Mouse (Mus musculus): ENCODE results near the gene Pp2d1. TPM values are rescaled to one million over a fixed set of nuclear protein-coding genes. Genes with fewer than 3 reads are reported as not detected.

The Pp2d1 gene
- total and polyA plus RNA-seq, 2 experiments from 2014 or later = 0.41 TPM; not detected in 1

DNA sequence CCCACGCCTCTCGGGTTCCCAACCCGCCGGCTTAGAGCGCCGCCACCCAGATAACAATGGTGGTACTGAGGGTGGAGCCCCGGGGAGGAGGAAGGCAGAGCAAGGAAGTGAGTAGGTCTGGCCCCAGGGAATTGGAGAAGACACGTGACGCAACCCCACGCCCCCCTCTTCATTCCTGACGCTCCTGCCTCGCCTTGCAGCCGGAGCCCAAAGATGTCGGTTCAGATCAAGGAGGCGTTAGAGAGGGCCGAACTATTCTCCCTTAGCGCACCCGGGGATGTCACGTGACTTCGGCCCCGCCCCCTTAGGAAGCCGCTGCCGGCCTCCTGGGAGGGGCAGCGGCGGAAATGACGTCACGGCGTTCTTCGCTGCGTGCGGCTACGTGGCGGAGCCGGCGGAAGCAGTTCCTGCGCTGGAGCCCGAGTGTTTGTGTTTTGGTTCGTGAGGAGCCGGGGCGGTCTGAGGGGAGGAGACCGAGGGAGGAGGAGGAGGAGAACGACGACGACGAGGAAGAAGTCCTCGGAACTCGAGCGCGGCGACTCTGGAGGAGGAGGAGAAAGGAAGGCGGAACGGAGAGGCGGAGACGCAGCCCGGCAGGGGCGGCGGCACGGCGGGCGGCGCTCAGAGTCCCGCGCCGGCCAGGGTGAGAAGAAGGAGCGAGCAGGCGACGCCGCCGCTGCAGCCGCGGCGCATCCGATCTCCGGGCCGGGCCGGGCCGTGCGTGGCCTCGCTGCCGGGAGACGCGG is 60.2 kb downstream of the Pp2d1 start, which contains the start of gene Rab5a:
TSS of gene Rab5a (plus strand) at position 377 of the 746 bp plus-strand sequence.
- peak; percentile 97 for ATAC-seq
- Histone ChIP-seq H3K4me2 (ENCODE audit: low read depth) (peak within 1 kb of the TSS; percentile 77), H3K9ac (peak within 1 kb of the TSS; percentile 94), H3K27me3 (ENCODE audit: insufficient read depth, low read length) (no peaks in the 10 kb centered on the region), H3K9me3 (ENCODE audit: low read length) (no peaks in the 10 kb centered on the region), H3K4me1 (ENCODE audit: insufficient read depth) (peaks cover 20% of the 10 kb centered on the region; the same call in 1 of the 2 replicates), H3K4me3 (ENCODE audit: low read depth, low read length) (peak within 1 kb of the TSS; percentile 95), H3K36me3 (ENCODE audit: insufficient read depth) (no peaks in the 10 kb centered on the region), H3K27ac (ENCODE audit: low read depth, low read length) (peak within 1 kb of the TSS; percentile 99)
- peak; percentile 100 for DNase-seq
- WGBS = 3% methylated on average over 78 of the region's 82 CpGs
- TF ChIP-seq CTCF (IDR thresholded peaks at IDR 0.05; ENCODE audit: low read depth) = peak; percentile 62

- Histone ChIP-seq H3K27me3 (ENCODE audit: insufficient read depth, low read length) (no peaks in the 10 kb centered on the region), H3K9me3 (ENCODE audit: low read length) (no peaks in the 10 kb centered on the region), H3K36me3 (ENCODE audit: insufficient read depth) (no peaks in the 10 kb centered on the region), H3K27ac (ENCODE audit: low read depth, low read length) (peak overlapping the region; percentile 99), H3K4me3 (ENCODE audit: low read depth, low read length) (peak overlapping the region; percentile 95), H3K4me2 (ENCODE audit: low read depth) (peak overlapping the region; percentile 77), H3K9ac (peak overlapping the region; percentile 94), H3K4me1 (ENCODE audit: insufficient read depth) (peaks cover 20% of the 10 kb centered on the region; the same call in 1 of the 2 replicates)
- DNase-seq (no peak), ATAC-seq (peak; percentile 54)
- WGBS = 6% methylated on average over 15 of the region's 15 CpGs
- TF ChIP-seq CTCF (IDR thresholded peaks at IDR 0.05; ENCODE audit: low read depth) = no peak
These were observed 61.0 kb downstream of the Pp2d1 start for GRCm38 (mm10) chr17:53478066-53478857.

- H3K36me3 ChIP-seq (ENCODE audit: insufficient read depth) = no peaks in the 10 kb centered on the region
These were observed 70.6 kb downstream of the Pp2d1 start for GRCm38 (mm10) chr17:53468697-53469096.

GRCm38 (mm10) chr17:53465569-53465968 is 73.7 kb downstream of the Pp2d1 start:
- peak; percentile 28; the same call in 1 of the 2 replicates for TF ChIP-seq CTCF (IDR thresholded peaks at IDR 0.05; ENCODE audit: low read depth)
- H3K27me3 ChIP-seq (ENCODE audit: insufficient read depth, low read length) = no peaks in the 10 kb centered on the region
- 65% methylated on average over 4 of the region's 4 CpGs for WGBS
- no peaks in the 10 kb centered on the region for H3K4me1 ChIP-seq (ENCODE audit: insufficient read depth)
- no peak overlapping the region for H3K9ac ChIP-seq
- H3K27ac ChIP-seq (ENCODE audit: low read depth, low read length) = no peak overlapping the region
- DNase-seq (no peak), ATAC-seq (no peak)
- no peaks in the 10 kb centered on the region for H3K9me3 ChIP-seq (ENCODE audit: low read length)
- no peak overlapping the region for H3K4me2 ChIP-seq (ENCODE audit: low read depth)
- no peak overlapping the region for H3K4me3 ChIP-seq (ENCODE audit: low read depth, low read length)
- H3K36me3 ChIP-seq (ENCODE audit: insufficient read depth) = no peaks in the 10 kb centered on the region

More at GRCm38 (mm10) chr17:53468697-53469096, 70.6 kb downstream of the Pp2d1 start:
- TF ChIP-seq CTCF (IDR thresholded peaks at IDR 0.05; ENCODE audit: low read depth) = no peak
- H3K4me3 ChIP-seq (ENCODE audit: low read depth, low read length) = no peak overlapping the region
- no peaks in the 10 kb centered on the region for H3K27me3 ChIP-seq (ENCODE audit: insufficient read depth, low read length)
- no peak overlapping the region for H3K9ac ChIP-seq
- H3K27ac ChIP-seq (ENCODE audit: low read depth, low read length) = no peak overlapping the region
- ATAC-seq (no peak), DNase-seq (no peak)
- H3K9me3 ChIP-seq (ENCODE audit: low read length) = no peaks in the 10 kb centered on the region
- H3K4me2 ChIP-seq (ENCODE audit: low read depth) = no peak overlapping the region
- no peaks in the 10 kb centered on the region for H3K4me1 ChIP-seq (ENCODE audit: insufficient read depth)

DNA sequence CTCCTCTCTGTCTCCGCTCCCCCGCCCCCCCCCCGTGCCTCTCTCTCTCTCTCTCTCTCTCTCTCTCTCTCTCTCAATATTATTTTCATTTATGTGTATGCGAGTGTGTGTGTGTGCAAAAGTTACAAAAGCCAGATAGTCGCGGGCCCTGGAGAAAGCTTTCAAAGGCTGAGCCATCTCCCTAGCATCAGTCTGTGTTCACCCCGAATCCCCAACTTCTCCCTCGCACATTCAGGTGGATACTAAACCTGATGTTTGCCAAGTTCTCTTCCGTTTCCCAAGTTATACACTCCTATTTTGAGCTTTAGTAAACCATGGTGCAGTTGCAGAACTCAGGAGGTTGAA is 75.8 kb downstream of the Pp2d1 start:
- DNase-seq (peak; percentile 21), ATAC-seq (peak; percentile 63; the same call in 1 of the 2 replicates)
- no peaks in the 10 kb centered on the region for H3K4me1 ChIP-seq (ENCODE audit: insufficient read depth)
- no peaks in the 10 kb centered on the region for H3K9me3 ChIP-seq (ENCODE audit: low read length)
- H3K4me3 ChIP-seq (ENCODE audit: low read depth, low read length) = peak overlapping the region; percentile 42
- no peak for TF ChIP-seq CTCF (IDR thresholded peaks at IDR 0.05; ENCODE audit: low read depth)
- no peaks in the 10 kb centered on the region for H3K36me3 ChIP-seq (ENCODE audit: insufficient read depth)
- 11% methylated on average over 7 of the region's 9 CpGs for WGBS
- no peaks in the 10 kb centered on the region for H3K27me3 ChIP-seq (ENCODE audit: insufficient read depth, low read length)
- H3K27ac ChIP-seq (ENCODE audit: low read depth, low read length) = no peak overlapping the region
- peak overlapping the region; percentile 70 for H3K4me2 ChIP-seq (ENCODE audit: low read depth)
- H3K9ac ChIP-seq = peak overlapping the region; percentile 43; the same call in 1 of the 2 replicates

GRCm38 (mm10) chr17:53462603-53463495 is 76.4 kb downstream of the Pp2d1 start, which contains the start of gene Efhb:
TSS of gene Efhb (minus strand) at chr17:53463321.
- WGBS = 18% methylated on average over 26 of the region's 26 CpGs
- DNase-seq = peak; percentile 81
- Histone ChIP-seq H3K4me1 (ENCODE audit: insufficient read depth) (no peaks in the 10 kb centered on the region), H3K36me3 (ENCODE audit: insufficient read depth) (no peaks in the 10 kb centered on the region), H3K4me2 (ENCODE audit: low read depth) (peak within 1 kb of the TSS; percentile 70), H3K4me3 (ENCODE audit: low read depth, low read length) (peak within 1 kb of the TSS; percentile 42), H3K9me3 (ENCODE audit: low read length) (no peaks in the 10 kb centered on the region), H3K27ac (ENCODE audit: low read depth, low read length) (no peak within 1 kb of the TSS; the same call in 1 of the 2 replicates), H3K27me3 (ENCODE audit: insufficient read depth, low read length) (no peaks in the 10 kb centered on the region), H3K9ac (peak within 1 kb of the TSS; percentile 43; the same call in 1 of the 2 replicates)
- no peak for TF ChIP-seq CTCF (IDR thresholded peaks at IDR 0.05; ENCODE audit: low read depth)
- ATAC-seq = peak; percentile 96

Other genes starting within 250 kb of the Pp2d1 start
- gene Efhb, start 76.1 kb downstream of the Pp2d1 start, total RNA-seq (2014; rRNA removed) = 0.85 and 4.2 TPM in 2 replicates
- gene Efhb, start 76.1 kb downstream of the Pp2d1 start, polyA plus RNA-seq (2015; fragmentation: Nextera tagmentation; extraction: Ambion mirVana) = 0.63 and 0.86 TPM in 2 replicates
- gene Rab5a, start 60.2 kb downstream of the Pp2d1 start, total RNA-seq (2014; rRNA removed) = 119 and 137 TPM in 2 replicates
- 88.3 and 123 TPM in 2 replicates for gene Rab5a, start 60.2 kb downstream of the Pp2d1 start, polyA plus RNA-seq (2015; fragmentation: Nextera tagmentation; extraction: Ambion mirVana)
- gene Kat2b, start 27.4 kb upstream of the Pp2d1 start, total RNA-seq (2014; rRNA removed) = 19.7 and 20.9 TPM in 2 replicates
- gene Kat2b, start 27.4 kb upstream of the Pp2d1 start, polyA plus RNA-seq (2015; fragmentation: Nextera tagmentation; extraction: Ambion mirVana) = 1.7 and 2.4 TPM in 2 replicates
- gene Sgo1, start 149.9 kb upstream of the Pp2d1 start, total RNA-seq (2014; rRNA removed) = 1.4 and 3.1 TPM in 2 replicates
- gene Sgo1, start 149.9 kb upstream of the Pp2d1 start, polyA plus RNA-seq (2015; fragmentation: Nextera tagmentation; extraction: Ambion mirVana) = 3.7 and 4.0 TPM in 2 replicates